Mouse (Mus musculus): ENCODE results near the gene Rfx4. TPM values are rescaled to one million over a fixed set of nuclear protein-coding genes. Genes with fewer than 3 reads are reported as not detected.

Rfx4 gene
- total RNA-seq, 2 experiments from 2014 or later = not detected

GRCm38 (mm10) chr10:84758483-84759431 is 2.9 kb downstream of the Rfx4 start:
- no peak for DNase-seq

- no peak for DNase-seq
Measured at GRCm38 (mm10) chr10:84759511-84760117, 3.8 kb downstream of the Rfx4 start.

GRCm38 (mm10) chr10:84760118-84761111 is 4.6 kb downstream of the Rfx4 start:
- no peak for DNase-seq

- DNase-seq = no peak
Measured at GRCm38 (mm10) chr10:84768766-84769165, 12.9 kb downstream of the Rfx4 start.

GRCm38 (mm10) chr10:84772380-84773130 is 16.7 kb downstream of the Rfx4 start:
- peak; percentile 64 for DNase-seq

GRCm38 (mm10) chr10:84773889-84774288 is 18.0 kb downstream of the Rfx4 start:
- DNase-seq = no peak

GRCm38 (mm10) chr10:84774573-84774972 is 18.7 kb downstream of the Rfx4 start:
- peak; percentile 89 for DNase-seq

GRCm38 (mm10) chr10:84777109-84777508 is 21.2 kb downstream of the Rfx4 start:
- no peak for DNase-seq

- DNase-seq = no peak
Measured at GRCm38 (mm10) chr10:84777974-84778373, 22.1 kb downstream of the Rfx4 start.

GRCm38 (mm10) chr10:84780828-84781227 is 25.0 kb downstream of the Rfx4 start:
- DNase-seq = no peak

- no peak for DNase-seq
Measured at GRCm38 (mm10) chr10:84785339-84785738, 29.5 kb downstream of the Rfx4 start.

- DNase-seq = no peak
Measured at GRCm38 (mm10) chr10:84790323-84790722, 34.5 kb downstream of the Rfx4 start.

- DNase-seq = no peak
Measured at GRCm38 (mm10) chr10:84791181-84791580, 35.3 kb downstream of the Rfx4 start.

GRCm38 (mm10) chr10:84801521-84801920 is 45.7 kb downstream of the Rfx4 start:
- no peak for DNase-seq

GRCm38 (mm10) chr10:84803216-84803844 is 47.5 kb downstream of the Rfx4 start:
- DNase-seq = no peak

GRCm38 (mm10) chr10:84805576-84805975 is 49.7 kb downstream of the Rfx4 start:
- DNase-seq = no peak

GRCm38 (mm10) chr10:84807206-84807605 is 51.3 kb downstream of the Rfx4 start:
- DNase-seq = no peak

GRCm38 (mm10) chr10:84810030-84810849 is 54.4 kb downstream of the Rfx4 start:
- no peak for DNase-seq

- DNase-seq = no peak
Measured at GRCm38 (mm10) chr10:84811171-84811912, 55.5 kb downstream of the Rfx4 start.

GRCm38 (mm10) chr10:84811913-84812295 is 56.0 kb downstream of the Rfx4 start:
- no peak for DNase-seq
